Mouse (Mus musculus) G1E (cell line): Measurements from ENCODE around the gene Six2.

Source experiments
- CTCF ChIP-seq: IDR thresholded peaks from 2 replicates; pipeline ENCODE4 v1.5.1; 2012; ENCODE audit warnings: low read depth, low read length, inconsistent platforms, mixed read lengths
- GATA1 ChIP-seq: IDR thresholded peaks from 2 replicates; pipeline ENCODE4 v1.6.1; 2012; ENCODE audit warnings: borderline replicate concordance, low read length, inconsistent platforms, mixed read lengths
- GATA2 ChIP-seq: IDR thresholded peaks from 2 replicates; pipeline ENCODE4 v1.6.1; 2012; ENCODE audit warnings: low read depth, low read length, inconsistent platforms, borderline replicate concordance
- POLR2AphosphoS5 ChIP-seq: IDR thresholded peaks from 2 replicates; pipeline ENCODE4 v1.6.1; 2012; ENCODE audit warnings: low read depth, low read length, inconsistent platforms; ENCODE audit not compliant: insufficient replicate concordance
- TAL1 ChIP-seq: conservative IDR thresholded peaks from 2 replicates; pipeline ENCODE4 v1.6.1; 2012; ENCODE audit warnings: low read depth, low read length, inconsistent platforms, mixed read lengths

GRCm38 (mm10) chr17:85697976-85698375, 9.9 kb upstream of the Six2 start:
- TF ChIP-seq CTCF: no peak
- no peak for TF ChIP-seq POLR2AphosphoS5
- TF ChIP-seq GATA1: no peak
- TF ChIP-seq GATA2: no peak
- no peak for TF ChIP-seq TAL1
